Comparison of ENCODE assay signal across 13 mouse cellular contexts in genomic region chr5:77502684-77503083, GRCm38 (mm10).
A peak's percentile ranks its signal among the peaks of the same experiment; 100 is the strongest.
DNase-seq lines count a peak whose midpoint lies in the region; ATAC-seq lines count a peak whose summit lies in the region.
"Had no signal": no experiment of that assay in that cellular context is flagged by ENCODE, and none has a peak within 500 bp of the region (broad histone marks: within the 10 kb centered on the region; RNA-seq: fewer than 3 reads in every experiment).

No protein-coding gene starts in this region.

- H3K4me3 ChIP-seq in neural tube, embryonic 12.5 days = no peak overlapping the region
- H3K4me3 ChIP-seq in forebrain, embryonic 13.5 days = no peak overlapping the region
- no peak overlapping the region for H3K4me3 ChIP-seq in midbrain, embryonic 11.5 days (ENCODE audit: low read depth, low read length)
- H3K4me3 ChIP-seq: heart, embryonic 13.5 days; limb, embryonic 15.5 days had no signal

- H3K27me3 ChIP-seq in neural tube, embryonic 12.5 days (replicated peaks) = no peaks in the 10 kb centered on the region
- H3K27me3 ChIP-seq in forebrain, embryonic 13.5 days = no peaks in the 10 kb centered on the region
- H3K27me3 ChIP-seq in midbrain, embryonic 11.5 days (ENCODE audit: control insufficient read depth, insufficient read depth, low read length) = no peaks in the 10 kb centered on the region; the same call in 1 of the 2 replicates
- H3K27me3 ChIP-seq: heart, embryonic 13.5 days; limb, embryonic 15.5 days had no signal

- H3K9ac ChIP-seq in neural tube, embryonic 12.5 days = no peak overlapping the region
- H3K9ac ChIP-seq in forebrain, embryonic 13.5 days = no peak overlapping the region
- H3K9ac ChIP-seq in midbrain, embryonic 11.5 days (ENCODE audit: low read length) = no peak overlapping the region
- H3K9ac ChIP-seq: heart, embryonic 13.5 days; limb, embryonic 15.5 days had no signal

- peaks cover 8% of the 10 kb centered on the region for H3K4me1 ChIP-seq in neural tube, embryonic 12.5 days
- H3K4me1 ChIP-seq in forebrain, embryonic 13.5 days = peaks cover 11% of the 10 kb centered on the region; the same call in 1 of the 2 replicates
- H3K4me1 ChIP-seq in midbrain, embryonic 11.5 days (ENCODE audit: control insufficient read depth, insufficient read depth, low read length) = peaks cover 2% of the 10 kb centered on the region; the same call in 1 of the 2 replicates
- H3K4me1 ChIP-seq: heart, embryonic 13.5 days; limb, embryonic 15.5 days had no signal

- DNase-seq in neural tube, embryonic 10.5 days (ENCODE audit: extremely low spot score, low spot score) = no peak
- no peak for DNase-seq in midbrain, embryonic 11.5 days (ENCODE audit: low spot score, missing footprints)
- DNase-seq in telencephalon, adult 2 months (ENCODE audit: low read depth, low spot score) = peak; percentile 8
- no peak for DNase-seq in layer of hippocampus, postnatal 10 days (ENCODE audit: low spot score in 2 of 2)
- DNase-seq in adrenal gland, adult 18-20 months (ENCODE audit: low spot score in 2 of 2) = no peak
- DNase-seq: gastrocnemius, postnatal 14 days; kidney, postnatal 4 days; lung, adult 2 months; thymus, postnatal 14 days had no signal

- H3K36me3 ChIP-seq in neural tube, embryonic 12.5 days = no peaks in the 10 kb centered on the region
- no peaks in the 10 kb centered on the region for H3K36me3 ChIP-seq in forebrain, embryonic 13.5 days (ENCODE audit: poor library complexity, severe bottlenecking)
- H3K36me3 ChIP-seq in midbrain, embryonic 11.5 days (ENCODE audit: control insufficient read depth, insufficient read depth, low read length) = no peaks in the 10 kb centered on the region
- H3K36me3 ChIP-seq: heart, embryonic 13.5 days; limb, embryonic 15.5 days had no signal

- ATAC-seq in neural tube, embryonic 12.5 days (ENCODE audit: low FRiP score, low read depth) = peak; percentile 71
- peak; percentile 58 for ATAC-seq in forebrain, embryonic 13.5 days
- ATAC-seq in midbrain, embryonic 11.5 days (ENCODE audit: low FRiP score) = peak; percentile 39; the same call in 1 of the 2 replicates

- H3K4me2 ChIP-seq in neural tube, embryonic 12.5 days (replicated peaks) = peak overlapping the region; percentile 19; the same call in 1 of the 2 replicates
- no peak overlapping the region for H3K4me2 ChIP-seq in forebrain, embryonic 13.5 days
- H3K4me2 ChIP-seq in midbrain, embryonic 11.5 days = no peak overlapping the region
- H3K4me2 ChIP-seq: heart, embryonic 13.5 days; limb, embryonic 15.5 days had no signal

- WGBS in neural tube, embryonic 12.5 days = 32% methylated on average over 5 of the region's 5 CpGs
- WGBS in forebrain, embryonic 13.5 days = 4% methylated on average over 5 of the region's 5 CpGs
- 14% methylated on average over 5 of the region's 5 CpGs for WGBS in midbrain, embryonic 11.5 days

- H3K27ac ChIP-seq in neural tube, embryonic 12.5 days = no peak overlapping the region
- H3K27ac ChIP-seq in forebrain, embryonic 13.5 days = no peak overlapping the region
- no peak overlapping the region for H3K27ac ChIP-seq in midbrain, embryonic 11.5 days (ENCODE audit: low read depth, low read length)
- H3K27ac ChIP-seq: heart, embryonic 13.5 days; limb, embryonic 15.5 days had no signal

- H3K9me3 ChIP-seq in neural tube, embryonic 12.5 days = no peaks in the 10 kb centered on the region
- no peaks in the 10 kb centered on the region for H3K9me3 ChIP-seq in forebrain, embryonic 13.5 days (replicated peaks)
- H3K9me3 ChIP-seq in midbrain, embryonic 11.5 days (ENCODE audit: control insufficient read depth, low read length) = no peaks in the 10 kb centered on the region
- H3K9me3 ChIP-seq: heart, embryonic 13.5 days; limb, embryonic 15.5 days had no signal
